16 mouse cellular contexts compared by ENCODE assay signal in the genomic region with DNA sequence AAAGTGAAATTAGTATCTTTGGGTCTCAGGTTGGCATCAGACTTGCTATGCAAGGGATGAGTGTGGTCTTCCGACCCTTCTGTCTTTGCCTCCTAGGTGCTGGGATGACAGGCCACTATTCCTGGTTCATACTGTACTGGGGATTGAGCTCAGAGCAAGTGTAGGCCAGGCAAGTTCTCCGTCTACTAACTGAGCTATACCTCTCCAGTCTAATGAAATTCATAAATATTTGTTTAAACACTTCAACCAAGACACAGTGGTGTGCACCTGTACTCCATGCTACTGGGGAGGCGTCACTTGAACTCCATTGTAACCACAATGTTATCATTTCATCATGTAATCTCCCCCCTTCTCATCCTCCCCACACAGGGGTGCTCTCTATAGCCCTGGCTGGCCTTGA.
"Had no signal": no experiment of that assay in that cellular context is flagged by ENCODE, and none has a peak within 500 bp of the region (broad histone marks: within the 10 kb centered on the region; RNA-seq: fewer than 3 reads in every experiment).

No protein-coding gene starts in this region.

- H3K27me3 ChIP-seq: hindbrain, embryonic 15.5 days; liver, embryonic 13.5 days; neural tube, embryonic 15.5 days had no signal

- H3K4me2 ChIP-seq: hindbrain, embryonic 15.5 days; liver, embryonic 13.5 days; midbrain, embryonic 11.5 days; neural tube, embryonic 12.5 days; neural tube, embryonic 15.5 days had no signal

- H3K4me3 ChIP-seq: hindbrain, embryonic 15.5 days; left cerebral cortex, adult 2 months; liver, embryonic 13.5 days; neural tube, embryonic 12.5 days; neural tube, embryonic 15.5 days had no signal

- DNase-seq: kidney, adult 18-20 months; kidney, adult 9 months; kidney, postnatal 14 days; kidney, postnatal 4 days; liver, embryonic 13.5 days; lung, adult 2 months; lung, postnatal 4 days; retina, postnatal 1 day; right cerebral cortex, postnatal 25 days; spleen, adult 18-20 months; thymus, postnatal 25 days had no signal

- H3K36me3 ChIP-seq: liver, embryonic 13.5 days; neural tube, embryonic 12.5 days had no signal

- H3K9me3 ChIP-seq: hindbrain, embryonic 15.5 days; liver, embryonic 13.5 days; neural tube, embryonic 12.5 days; neural tube, embryonic 15.5 days had no signal

- H3K27ac ChIP-seq: hindbrain, embryonic 15.5 days; liver, embryonic 13.5 days; neural tube, embryonic 12.5 days had no signal

- H3K9ac ChIP-seq: hindbrain, embryonic 15.5 days; liver, embryonic 13.5 days; neural tube, embryonic 12.5 days; neural tube, embryonic 15.5 days had no signal
